Mouse (Mus musculus) heart, postnatal 14 days (tissue): ENCODE measurements around the gene Vps36. TPM values are rescaled to one million over a fixed set of nuclear protein-coding genes. Genes with fewer than 3 reads are reported as not detected.

Experiments used
- total RNA-seq, 2 experiments: library from RNA; stranded (reverse); gene quantifications; 2 replicates each; pipeline ENCODE4 v1.2.3; 2021

Vps36 gene
- total RNA-seq, 2 experiments from 2014 or later = 27.6 to 28.9 TPM

Other genes with a start within 250 kb of the Vps36 start
- gene Defb13, start 246.0 kb upstream of the Vps36 start, total RNA-seq = not detected
- gene Fam90a1a, start 234.1 kb upstream of the Vps36 start, total RNA-seq = not detected
- not detected for gene Ccdc70, start 223.0 kb upstream of the Vps36 start, total RNA-seq
- under 1 TPM; 0.37 to 0.55 TPM for gene Atp7b, start 132.5 kb upstream of the Vps36 start, total RNA-seq
- gene Alg11, start 132.1 kb upstream of the Vps36 start, total RNA-seq = 10 to 100 TPM in 1 of 2 experiments, 1 to 10 TPM in 1; 9.1 to 10.8 TPM
- gene Nek5, start 67.8 kb upstream of the Vps36 start, total RNA-seq = under 1 TPM in 1 of 2 experiments, not detected in 1; 0.29 TPM
- gene Nek3, start 26.4 kb upstream of the Vps36 start, total RNA-seq = 1 to 10 TPM; 1.9 to 2.2 TPM
- gene Ckap2, start 7.0 kb upstream of the Vps36 start, total RNA-seq = 1 to 10 TPM; 4.4 to 5.8 TPM
- gene Thsd1, start 34.5 kb downstream of the Vps36 start, total RNA-seq = 1 to 10 TPM; 9.2 to 9.6 TPM
- not detected for gene Tpte, start 90.6 kb downstream of the Vps36 start, total RNA-seq
- 10 to 100 TPM; 12.7 TPM for gene Slc25a15, start 205.8 kb downstream of the Vps36 start, total RNA-seq
- gene Mrps31, start 218.6 kb downstream of the Vps36 start, total RNA-seq = 10 to 100 TPM; 51.1 to 54.1 TPM